8 mouse cellular contexts compared by ENCODE assay signal in genomic region chr5:27793923-27794322, GRCm38 (mm10). TPM values are rescaled to one million over a fixed set of nuclear protein-coding genes. Genes with fewer than 3 reads are reported as not detected.
A peak's percentile ranks its signal among the peaks of the same experiment; 100 is the strongest.
DNase-seq lines count a peak whose midpoint lies in the region; ATAC-seq lines count a peak whose summit lies in the region.

No protein-coding gene starts in this region.

- H3K9ac ChIP-seq in hindbrain, embryonic 12.5 days, result no peak overlapping the region

- no peak overlapping the region for H3K4me3 ChIP-seq in hindbrain, embryonic 10.5 days
- H3K4me3 ChIP-seq in hindbrain, embryonic 12.5 days, result no peak overlapping the region

- H3K27me3 ChIP-seq in hindbrain, embryonic 10.5 days (ENCODE audit: insufficient read depth, poor library complexity, severe bottlenecking), result no peaks in the 10 kb centered on the region
- no peaks in the 10 kb centered on the region for H3K27me3 ChIP-seq in hindbrain, embryonic 12.5 days

- ATAC-seq in hindbrain, embryonic 12.5 days (ENCODE audit: low FRiP score), result no peak
- peak; percentile 53 for ATAC-seq in granulocyte monocyte progenitor cell, adult 5-6 weeks (replicated peaks; ENCODE audit: poor library complexity, severe bottlenecking)
- ATAC-seq in megakaryocyte progenitor cell, adult 5-6 weeks (replicated peaks; ENCODE audit: poor library complexity), result peak; percentile 60

- DNase-seq in hindbrain, embryonic 10.5 days (ENCODE audit: low spot score), result peak; percentile 68
- peak; percentile 85 for DNase-seq in T-cell, adult 2 months (ENCODE audit: low spot score)
- DNase-seq in cerebellum, postnatal 25 days, result peak; percentile 83 to 86
- DNase-seq in layer of hippocampus, postnatal 14 days (ENCODE audit: low spot score in 2 of 2), result peak; percentile 52 to 63
- peak; percentile 78 to 91 for DNase-seq in spleen, postnatal 4 days (ENCODE audit: low spot score in 2 of 2)

- H3K27ac ChIP-seq in hindbrain, embryonic 10.5 days, result no peak overlapping the region
- H3K27ac ChIP-seq in hindbrain, embryonic 12.5 days, result no peak overlapping the region

- 19% methylated on average over 1 of the region's 1 CpGs for WGBS in hindbrain, embryonic 10.5 days
- 19% methylated on average over 1 of the region's 1 CpGs for WGBS in hindbrain, embryonic 12.5 days

- H3K36me3 ChIP-seq in hindbrain, embryonic 10.5 days, result peaks cover 9% of the 10 kb centered on the region
- no peaks in the 10 kb centered on the region for H3K36me3 ChIP-seq in hindbrain, embryonic 12.5 days

- peaks cover 24% of the 10 kb centered on the region for H3K4me1 ChIP-seq in hindbrain, embryonic 10.5 days (replicated peaks)
- peaks cover 25% of the 10 kb centered on the region for H3K4me1 ChIP-seq in hindbrain, embryonic 12.5 days

- H3K4me2 ChIP-seq in hindbrain, embryonic 12.5 days (replicated peaks), result no peak overlapping the region

- no peaks in the 10 kb centered on the region for H3K9me3 ChIP-seq in hindbrain, embryonic 10.5 days
- H3K9me3 ChIP-seq in hindbrain, embryonic 12.5 days (replicated peaks), result no peaks in the 10 kb centered on the region

RNA-seq across cellular contexts. Expression of gene Paxip1, which starts 2.4 kb away (rescaled TPM):
- 48.7 and 55.6 TPM in 2 replicates for polyA plus RNA-seq in hindbrain, embryonic 10.5 days (2016; fragmentation: Nextera tagmentation; extraction: Ambion mirVana)
- 39.1 and 42.2 TPM in 2 replicates for polyA plus RNA-seq in hindbrain, embryonic 12.5 days (2016; fragmentation: Nextera tagmentation; extraction: Ambion mirVana)
- total RNA-seq in granulocyte monocyte progenitor cell, adult 5-6 weeks (2014; fragmentation: Nextera tagmentation), result 29.3 and 58.4 TPM in 2 replicates
- 26.5 and 31.8 TPM in 2 replicates for total RNA-seq in granulocyte monocyte progenitor cell, adult 5-6 weeks (2017)
- 10 to 100 TPM; 51.9 to 54.8 TPM for total RNA-seq in layer of hippocampus, postnatal 14 days (2021)
- total RNA-seq in megakaryocyte progenitor cell, adult 5-6 weeks (2015), result 34.6 and 35.0 TPM in 2 replicates
- 25.3 and 31.2 TPM in 2 replicates for total RNA-seq in megakaryocyte progenitor cell, adult 5-6 weeks (2017)

RNA-seq across cellular contexts. Expression of gene Htr5a, which starts 48.0 kb away (rescaled TPM):
- polyA plus RNA-seq in hindbrain, embryonic 10.5 days (2016; fragmentation: Nextera tagmentation; extraction: Ambion mirVana), result 0.07 TPM in 1 of 2 replicates, not detected in the other
- 0.10 and 0.22 TPM in 2 replicates for polyA plus RNA-seq in hindbrain, embryonic 12.5 days (2016; fragmentation: Nextera tagmentation; extraction: Ambion mirVana)
- 0.21 TPM in 1 of 2 replicates, not detected in the other for total RNA-seq in granulocyte monocyte progenitor cell, adult 5-6 weeks (2014; fragmentation: Nextera tagmentation)
- not detected in 2 replicates for total RNA-seq in granulocyte monocyte progenitor cell, adult 5-6 weeks (2017)
- 1 to 10 TPM; 6.2 to 6.8 TPM for total RNA-seq in layer of hippocampus, postnatal 14 days (2021)
- not detected in 2 replicates for total RNA-seq in megakaryocyte progenitor cell, adult 5-6 weeks (2015)
- total RNA-seq in megakaryocyte progenitor cell, adult 5-6 weeks (2017), result not detected in 2 replicates

Comparison
In these comparisons a context has a peak if more than half of its experiments do, and no peak if none do; other contexts are left out.
1. RNA of gene Htr5a, which starts 48.0 kb away (total RNA-seq): 6.2 to 6.8 TPM in layer of hippocampus, postnatal 14 days; 0.21 TPM in granulocyte monocyte progenitor cell, adult 5-6 weeks and not detected in megakaryocyte progenitor cell, adult 5-6 weeks; every median in the first group is over 4 times any median in the second.
2. Peak in every context shown above with its lines, with median percentiles within 50 percentile points of each other: DNase-seq.